ENCODE assay signal across 9 mouse cellular contexts in the genomic region with DNA sequence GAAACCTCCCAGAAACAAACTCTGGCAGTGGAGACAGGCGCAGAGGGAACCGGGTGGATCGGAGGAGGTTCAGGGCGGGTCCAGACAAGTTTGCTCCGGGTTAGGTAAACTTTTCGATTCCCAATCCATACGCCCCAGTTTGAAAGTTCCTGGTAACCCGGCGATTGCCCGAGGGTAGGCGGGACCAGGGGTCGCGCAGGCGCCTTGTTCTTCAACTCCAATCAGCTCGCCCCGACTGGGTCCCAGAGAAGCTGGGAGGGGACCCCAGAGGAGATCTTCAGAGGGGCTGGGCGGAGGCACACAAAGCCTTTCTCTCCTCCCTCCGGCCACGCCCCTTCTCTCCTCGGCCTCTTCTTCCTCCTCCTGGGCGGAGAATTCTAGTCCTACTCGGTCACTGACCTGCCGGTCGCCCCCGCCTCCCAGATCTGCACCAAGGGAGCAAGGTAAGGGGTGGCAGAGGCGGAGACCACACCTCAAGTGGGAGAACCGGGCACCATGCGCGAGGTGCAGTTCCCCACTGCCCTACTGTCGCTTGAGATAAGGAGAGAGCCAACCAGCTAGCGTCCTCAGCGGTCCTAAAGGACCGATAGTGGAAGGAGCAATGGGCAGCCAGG. TPM values are rescaled to one million over a fixed set of nuclear protein-coding genes. Genes with fewer than 3 reads are reported as not detected.
DNase-seq lines count a peak whose midpoint lies in the region; ATAC-seq and TF ChIP-seq lines count a peak whose summit lies in the region.
"Had no signal": no experiment of that assay in that cellular context is flagged by ENCODE, and none has a peak within 500 bp of the region (broad histone marks: within the 10 kb centered on the region; RNA-seq: fewer than 3 reads in every experiment).

A gene (plus strand): TSS at position 74 of the 614 bp plus-strand sequence.

- H3K27ac ChIP-seq in embryonic facial prominence, embryonic 10.5 days (replicated peaks), result peak within 1 kb of the TSS; percentile 87
- peak within 1 kb of the TSS; percentile 19 for H3K27ac ChIP-seq in kidney, adult 2 months (ENCODE audit: insufficient read depth, low read depth, low read length)
- H3K27ac ChIP-seq in midbrain, embryonic 16.5 days (ENCODE audit: low read length), result peak within 1 kb of the TSS; percentile 35; the same call in 1 of the 2 replicates

- H3K27me3 ChIP-seq in embryonic facial prominence, embryonic 10.5 days (replicated peaks; ENCODE audit: low read depth, poor library complexity, severe bottlenecking), result no peaks in the 10 kb centered on the region
- no peaks in the 10 kb centered on the region for H3K27me3 ChIP-seq in kidney, adult 2 months (replicated peaks; ENCODE audit: control insufficient read depth, insufficient read depth, low read length)
- H3K27me3 ChIP-seq in midbrain, embryonic 16.5 days (ENCODE audit: control insufficient read depth, insufficient read depth, low read depth, low read length), result no peaks in the 10 kb centered on the region

- 0 out of 2 replicates have a peak, but pooled peaks cover 6% of the 10 kb centered on the region for H3K9me3 ChIP-seq in embryonic facial prominence, embryonic 10.5 days
- H3K9me3 ChIP-seq in midbrain, embryonic 16.5 days (replicated peaks; ENCODE audit: control insufficient read depth, low read length, poor library complexity, severe bottlenecking), result no peaks in the 10 kb centered on the region

- H3K36me3 ChIP-seq in embryonic facial prominence, embryonic 10.5 days (replicated peaks), result no peaks in the 10 kb centered on the region
- no peaks in the 10 kb centered on the region for H3K36me3 ChIP-seq in kidney, adult 2 months (ENCODE audit: control insufficient read depth, insufficient read depth, low read length)
- H3K36me3 ChIP-seq in midbrain, embryonic 16.5 days (ENCODE audit: control insufficient read depth, insufficient read depth, low read length), result no peaks in the 10 kb centered on the region

- DNase-seq in right cerebral cortex, adult 18-20 months, result peak; percentile 28
- no peak for DNase-seq in right cerebral cortex, postnatal 25 days
- peak; percentile 90 for DNase-seq in embryonic facial prominence, embryonic 10.5 days (ENCODE audit: low spot score)
- DNase-seq in heart, adult 8-10 months (ENCODE audit: low spot score), result peak; percentile 64
- peak; percentile 92 for DNase-seq in kidney, adult 2 months
- peak; percentile 76 for DNase-seq in liver
- peak; percentile 38 to 39 for DNase-seq in thymus, adult 18-20 months

- H3K4me2 ChIP-seq in midbrain, embryonic 16.5 days (ENCODE audit: low read length), result peak within 1 kb of the TSS; percentile 94

- ATAC-seq in midbrain, embryonic 16.5 days, result peak; percentile 85

- peak within 1 kb of the TSS; percentile 78 for H3K9ac ChIP-seq in midbrain, embryonic 16.5 days (ENCODE audit: low read depth, low read length)

- TF ChIP-seq CTCF in kidney, adult 2 months (conservative IDR thresholded peaks at IDR 0.05; ENCODE audit: insufficient read depth, insufficient read length, low read depth, low read length), result no peak

- TF ChIP-seq POLR2A in kidney, adult 2 months (IDR thresholded peaks at IDR 0.05; ENCODE audit: low read depth, low read length), result no peak

- WGBS in embryonic facial prominence, embryonic 10.5 days, result under 1% methylated on average over 33 of the region's 33 CpGs
- under 1% methylated on average over 33 of the region's 33 CpGs for WGBS in kidney, adult 2 months
- 0% methylated on average over 31 of the region's 33 CpGs for WGBS in midbrain, embryonic 16.5 days

- peaks cover 37% of the 10 kb centered on the region for H3K4me1 ChIP-seq in embryonic facial prominence, embryonic 10.5 days
- peaks cover 5% of the 10 kb centered on the region; the same call in 1 of the 2 replicates for H3K4me1 ChIP-seq in kidney, adult 2 months (ENCODE audit: control insufficient read depth, insufficient read depth, low read length)
- H3K4me1 ChIP-seq in midbrain, embryonic 16.5 days (ENCODE audit: control insufficient read depth, insufficient read depth, low read length), result peaks cover 6% of the 10 kb centered on the region; the same call in 1 of the 2 replicates

- peak within 1 kb of the TSS; percentile 78 for H3K4me3 ChIP-seq in embryonic facial prominence, embryonic 10.5 days
- peak within 1 kb of the TSS; percentile 69 for H3K4me3 ChIP-seq in kidney, adult 2 months (ENCODE audit: insufficient read depth, low read depth, low read length)
- peak within 1 kb of the TSS; percentile 67 for H3K4me3 ChIP-seq in midbrain, embryonic 16.5 days (ENCODE audit: low read depth, low read length)

RNA-seq across cellular contexts. Expression of the gene that starts here (rescaled TPM):
- 13.7 and 16.2 TPM in 2 replicates for polyA plus RNA-seq in embryonic facial prominence, embryonic 10.5 days (2016; fragmentation: Nextera tagmentation; extraction: Ambion mirVana)
- 10 to 100 TPM; 17.8 to 21.7 (median 21.0) TPM for total RNA-seq in heart, adult 8-10 months (2022)
- 17.0 and 18.8 TPM in 2 replicates for polyA plus RNA-seq in kidney, adult 2 months (2012; rRNA removed)
- polyA plus RNA-seq in midbrain, embryonic 16.5 days (2015; fragmentation: Nextera tagmentation; extraction: Ambion mirVana), result 16.1 and 17.0 TPM in 2 replicates
- total RNA-seq: MEL had no signal

Comparison
In these comparisons a context has a peak if more than half of its experiments do, and no peak if none do; other contexts are left out.
1. H3K27ac ChIP-seq: peak in every context shown above with its lines; median percentile 87 in embryonic facial prominence, embryonic 10.5 days; 35 in midbrain, embryonic 16.5 days; 19 in kidney, adult 2 months.